Mouse (Mus musculus) right cerebral cortex, postnatal 25 days (tissue): ENCODE measurements around the gene Cyp2d11.
"Not testable (repeated sequence)": the region's sequence is repeated elsewhere in the genome, so short reads cannot be mapped to it uniquely, and the experiment has no call there.

ENCODE experiments used
- DNase-seq: peaks from one replicate; pipeline ENCODE4 v3.0.0; 2022

Gene Cyp2d11

GRCm38 (mm10) chr15:82393922-82394321 lies at the start of gene Cyp2d11:
Gene Cyp2d11 (minus strand): TSS chr15:82394022.
- DNase-seq, result not testable (repeated sequence)

- no peak for DNase-seq
Measured at GRCm38 (mm10) chr15:82437975-82438617, 44.3 kb upstream of the Cyp2d11 start.

GRCm38 (mm10) chr15:82435606-82436005 lies 41.8 kb upstream of the Cyp2d11 start:
- no peak for DNase-seq

- DNase-seq, result no peak
Measured at GRCm38 (mm10) chr15:82435011-82435410, 41.2 kb upstream of the Cyp2d11 start.

GRCm38 (mm10) chr15:82434541-82434940 lies 40.7 kb upstream of the Cyp2d11 start:
- DNase-seq, result no peak

- DNase-seq, result no peak
Measured at GRCm38 (mm10) chr15:82433621-82434020, 39.8 kb upstream of the Cyp2d11 start.

GRCm38 (mm10) chr15:82433137-82433536 lies 39.3 kb upstream of the Cyp2d11 start, which contains the start of gene Cyp2d9:
Gene Cyp2d9 (plus strand): TSS chr15:82433437.
- DNase-seq, result no peak

GRCm38 (mm10) chr15:82423471-82423870 lies 29.6 kb upstream of the Cyp2d11 start:
- no peak for DNase-seq

- no peak for DNase-seq
Measured at GRCm38 (mm10) chr15:82422935-82423334, 29.1 kb upstream of the Cyp2d11 start.

- no peak for DNase-seq
Measured at GRCm38 (mm10) chr15:82418616-82419015, 24.8 kb upstream of the Cyp2d11 start.

GRCm38 (mm10) chr15:82416797-82417789 lies 23.3 kb upstream of the Cyp2d11 start:
- DNase-seq, result peak; percentile 72

GRCm38 (mm10) chr15:82407536-82407935 lies 13.7 kb upstream of the Cyp2d11 start:
- no peak for DNase-seq

- no peak for DNase-seq
Measured at GRCm38 (mm10) chr15:82406981-82407380, 13.2 kb upstream of the Cyp2d11 start, which contains the start of gene Cyp2d10. Gene Cyp2d10 (minus strand): TSS chr15:82407195.

- no peak for DNase-seq
Measured at GRCm38 (mm10) chr15:82404163-82404562, 10.3 kb upstream of the Cyp2d11 start.

GRCm38 (mm10) chr15:82403606-82404005 lies 9.8 kb upstream of the Cyp2d11 start:
- DNase-seq, result no peak

- DNase-seq, result no peak
Measured at GRCm38 (mm10) chr15:82402741-82403140, 8.9 kb upstream of the Cyp2d11 start.

GRCm38 (mm10) chr15:82402106-82402505 lies 8.3 kb upstream of the Cyp2d11 start:
- DNase-seq, result no peak

GRCm38 (mm10) chr15:82401516-82401915 lies 7.7 kb upstream of the Cyp2d11 start:
- no peak for DNase-seq

GRCm38 (mm10) chr15:82395955-82396354 lies 2.1 kb upstream of the Cyp2d11 start:
- DNase-seq, result not testable (repeated sequence)

- not testable (repeated sequence) for DNase-seq
Measured at GRCm38 (mm10) chr15:82389916-82390315, 3.9 kb downstream of the Cyp2d11 start.

- no peak for DNase-seq
Measured at GRCm38 (mm10) chr15:82385729-82386128, 8.1 kb downstream of the Cyp2d11 start.

GRCm38 (mm10) chr15:82382441-82382840 lies 11.4 kb downstream of the Cyp2d11 start:
- no peak for DNase-seq

- DNase-seq, result no peak
Measured at GRCm38 (mm10) chr15:82380714-82381062, 13.1 kb downstream of the Cyp2d11 start.
